ENCODE assay signal across 8 mouse cellular contexts in the genomic region with DNA sequence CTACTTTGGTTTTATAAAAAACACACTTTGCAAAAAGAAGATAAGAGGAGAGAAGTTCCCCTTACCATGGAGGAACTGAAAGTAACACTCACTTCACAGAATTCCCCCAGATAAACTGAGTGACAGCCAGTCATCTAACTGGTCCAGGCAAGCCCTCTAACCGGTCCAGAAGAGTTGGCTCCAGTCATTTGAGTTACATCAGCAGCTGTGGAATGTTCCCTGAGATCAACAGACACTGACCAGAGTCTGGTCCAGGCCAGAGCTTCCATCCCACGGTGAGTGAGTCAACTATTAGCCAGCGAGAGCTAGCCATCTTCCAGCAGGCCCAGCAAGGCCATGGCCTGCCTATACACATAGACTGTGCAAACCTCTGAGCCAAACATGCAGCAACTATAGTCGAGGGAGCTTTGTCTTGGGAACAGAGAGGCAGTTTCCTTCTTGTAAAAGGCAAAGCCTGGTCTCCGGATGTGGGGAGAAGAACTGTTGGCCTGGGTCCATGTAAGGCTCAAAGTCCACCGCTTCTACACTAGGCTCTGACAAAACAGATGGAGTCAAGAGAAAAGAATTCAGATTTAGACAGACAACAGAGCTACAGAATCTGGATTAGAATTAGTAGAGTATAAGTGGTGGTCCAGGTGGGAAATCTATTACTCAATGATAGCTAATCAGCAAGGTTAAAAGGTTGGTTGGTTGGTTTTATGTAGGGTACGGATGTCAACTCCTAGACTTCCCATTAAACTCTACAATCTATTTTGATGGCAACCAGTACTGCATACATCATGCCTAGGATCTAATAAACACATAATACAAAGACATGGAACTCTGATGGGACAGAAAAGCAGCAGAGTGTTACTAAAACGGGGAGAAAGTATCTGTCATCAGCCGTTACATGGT. TPM values are rescaled to one million over a fixed set of nuclear protein-coding genes. Genes with fewer than 3 reads are reported as not detected.
DNase-seq lines count a peak whose midpoint lies in the region; TF ChIP-seq lines count a peak whose summit lies in the region.

No protein-coding gene starts in this region.

- WGBS in kidney, adult 2 months, result 32% methylated on average over 9 of the region's 9 CpGs

- peaks cover 53% of the 10 kb centered on the region for H3K4me1 ChIP-seq in kidney, adult 2 months (ENCODE audit: control insufficient read depth, insufficient read depth, low read length)

- intact Hi-C loops in gastrocnemius, postnatal 14 days (cut with DNase I; ENCODE audit: low total_unique reads), result no loop called here

- no peak for TF ChIP-seq POLR2A in kidney, adult 2 months (IDR thresholded peaks at IDR 0.05; ENCODE audit: low read depth, low read length)

- H3K36me3 ChIP-seq in kidney, adult 2 months (ENCODE audit: control insufficient read depth, insufficient read depth, low read length), result no peaks in the 10 kb centered on the region

- no peaks in the 10 kb centered on the region for H3K27me3 ChIP-seq in kidney, adult 2 months (replicated peaks; ENCODE audit: control insufficient read depth, insufficient read depth, low read length)

- no peak overlapping the region for H3K4me3 ChIP-seq in kidney, adult 2 months (ENCODE audit: insufficient read depth, low read depth, low read length)

- peak; percentile 47 for DNase-seq in urinary bladder, postnatal 25 days (ENCODE audit: low spot score)
- no peak for DNase-seq in urinary bladder, postnatal 10 days (ENCODE audit: low spot score)
- DNase-seq in gastrocnemius, postnatal 14 days, result peak; percentile 61
- DNase-seq in kidney, adult 2 months, result peak; percentile 93
- peak; percentile 68 to 78 for DNase-seq in lung, postnatal 4 days
- no peak for DNase-seq in cerebellum, postnatal 36 days
- no peak for DNase-seq in left cerebral cortex, adult 11 months (ENCODE audit: low spot score)
- no peak for DNase-seq in cerebellum, adult 9-10 months

- TF ChIP-seq CTCF in kidney, adult 2 months (conservative IDR thresholded peaks at IDR 0.05; ENCODE audit: insufficient read depth, insufficient read length, low read depth, low read length), result no peak

- peak overlapping the region; percentile 71 for H3K27ac ChIP-seq in kidney, adult 2 months (ENCODE audit: insufficient read depth, low read depth, low read length)

RNA-seq across cellular contexts. Expression of a gene that starts 24.7 kb away (rescaled TPM):
- 100 to 1,000 TPM; 149 to 161 TPM for total RNA-seq in gastrocnemius, postnatal 14 days (2021)
- polyA plus RNA-seq in kidney, adult 2 months (2012; rRNA removed), result 587 and 592 TPM in 2 replicates

Comparison
In these comparisons a context has a peak if more than half of its experiments do, and no peak if none do; other contexts are left out.
1. DNase-seq: peak in urinary bladder, postnatal 25 days (single experiment), gastrocnemius, postnatal 14 days (single experiment), kidney, adult 2 months (single experiment) and lung, postnatal 4 days (2 of 2); none in urinary bladder, postnatal 10 days (single experiment), cerebellum, postnatal 36 days (0 of 2), left cerebral cortex, adult 11 months (single experiment) and cerebellum, adult 9-10 months (single experiment).